8 mouse cellular contexts compared by ENCODE assay signal in genomic region chr2:156720313-156720674, GRCm38 (mm10). TPM values are rescaled to one million over a fixed set of nuclear protein-coding genes. Genes with fewer than 3 reads are reported as not detected.
A peak's percentile ranks its signal among the peaks of the same experiment; 100 is the strongest.
DNase-seq lines count a peak whose midpoint lies in the region; ATAC-seq lines count a peak whose summit lies in the region.

No protein-coding gene starts in this region.

- H3K27me3 ChIP-seq in lung, embryonic 15.5 days = no peaks in the 10 kb centered on the region
- no peaks in the 10 kb centered on the region for H3K27me3 ChIP-seq in embryonic facial prominence, embryonic 11.5 days (ENCODE audit: control insufficient read depth, insufficient read depth, low read length)
- no peaks in the 10 kb centered on the region for H3K27me3 ChIP-seq in hindbrain, embryonic 14.5 days (ENCODE audit: control insufficient read depth, insufficient read depth, low read length)

- 0% methylated on average over 10 of the region's 10 CpGs for WGBS in lung, embryonic 15.5 days
- 1% methylated on average over 10 of the region's 10 CpGs for whole genome bisulfite sequencing in embryonic facial prominence, embryonic 11.5 days
- 2% methylated on average over 10 of the region's 10 CpGs for WGBS in hindbrain, embryonic 14.5 days

- H3K9me3 ChIP-seq in lung, embryonic 15.5 days = no peaks in the 10 kb centered on the region
- no peaks in the 10 kb centered on the region for H3K9me3 ChIP-seq in embryonic facial prominence, embryonic 11.5 days (replicated peaks; ENCODE audit: control insufficient read depth, low read length)
- H3K9me3 ChIP-seq in hindbrain, embryonic 14.5 days (ENCODE audit: control insufficient read depth, low read length) = no peaks in the 10 kb centered on the region

- H3K9ac ChIP-seq in lung, embryonic 15.5 days = peak overlapping the region; percentile 74
- H3K9ac ChIP-seq in embryonic facial prominence, embryonic 11.5 days (replicated peaks; ENCODE audit: low read length) = peak overlapping the region; percentile 97
- H3K9ac ChIP-seq in hindbrain, embryonic 14.5 days = peak overlapping the region; percentile 70

- 0 out of 2 replicates have a peak, but pooled peaks have one; percentile 0 for ATAC-seq in lung, embryonic 15.5 days (ENCODE audit: borderline replicate concordance, extremely low read depth, low FRiP score, low TSS enrichment)
- ATAC-seq in embryonic facial prominence, embryonic 11.5 days (replicated peaks; ENCODE audit: insufficient number of reproducible peaks, low FRiP score, low TSS enrichment, low read depth) = no peak
- no peak for ATAC-seq in hindbrain, embryonic 14.5 days (ENCODE audit: low FRiP score)
- ATAC-seq in megakaryocyte progenitor cell, adult 5-6 weeks (replicated peaks; ENCODE audit: poor library complexity) = peak; percentile 11; the same call in 1 of the 2 replicates

- H3K27ac ChIP-seq in lung, embryonic 15.5 days = peak overlapping the region; percentile 82
- peak overlapping the region; percentile 47; the same call in 1 of the 2 replicates for H3K27ac ChIP-seq in embryonic facial prominence, embryonic 11.5 days (replicated peaks; ENCODE audit: low read depth, low read length)
- peak overlapping the region; percentile 90 for H3K27ac ChIP-seq in hindbrain, embryonic 14.5 days

- H3K4me3 ChIP-seq in lung, embryonic 15.5 days = peak overlapping the region; percentile 96
- peak overlapping the region; percentile 98 for H3K4me3 ChIP-seq in embryonic facial prominence, embryonic 11.5 days (ENCODE audit: low read depth, low read length)
- peak overlapping the region; percentile 91 for H3K4me3 ChIP-seq in hindbrain, embryonic 14.5 days (replicated peaks; ENCODE audit: low read length)

- DNase-seq in lung, postnatal 25 days (ENCODE audit: low spot score) = no peak
- DNase-seq in embryonic facial prominence, embryonic 11.5 days (ENCODE audit: low spot score) = no peak
- peak; percentile 65 for DNase-seq in hindbrain, embryonic 14.5 days (ENCODE audit: low spot score)
- no peak for DNase-seq in left cerebral cortex, adult 9 months (ENCODE audit: low spot score in 2 of 2)
- DNase-seq in thymus, adult 18-20 months = no peak
- no peak for DNase-seq in thymus, postnatal 4 days

- peak overlapping the region; percentile 89 for H3K4me2 ChIP-seq in lung, embryonic 15.5 days
- peak overlapping the region; percentile 78 for H3K4me2 ChIP-seq in embryonic facial prominence, embryonic 11.5 days (ENCODE audit: low read depth, low read length)
- H3K4me2 ChIP-seq in hindbrain, embryonic 14.5 days (replicated peaks) = peak overlapping the region; percentile 63

- peaks cover 61% of the 10 kb centered on the region for H3K4me1 ChIP-seq in lung, embryonic 15.5 days
- peaks cover 12% of the 10 kb centered on the region; the same call in 1 of the 2 replicates for H3K4me1 ChIP-seq in embryonic facial prominence, embryonic 11.5 days (ENCODE audit: control insufficient read depth, insufficient read depth, low read length)
- peaks cover 49% of the 10 kb centered on the region for H3K4me1 ChIP-seq in hindbrain, embryonic 14.5 days (replicated peaks; ENCODE audit: control insufficient read depth, insufficient read depth, low read length)

- H3K36me3 ChIP-seq in lung, embryonic 15.5 days = no peaks in the 10 kb centered on the region
- H3K36me3 ChIP-seq in embryonic facial prominence, embryonic 11.5 days (replicated peaks; ENCODE audit: control insufficient read depth, insufficient read depth, low read depth, low read length) = no peaks in the 10 kb centered on the region
- no peaks in the 10 kb centered on the region for H3K36me3 ChIP-seq in hindbrain, embryonic 14.5 days (replicated peaks; ENCODE audit: control insufficient read depth, insufficient read depth)

RNA-seq across cellular contexts. Expression of gene Myl9, which starts 54.9 kb away (rescaled TPM):
- polyA plus RNA-seq in lung, embryonic 15.5 days (2015; fragmentation: Nextera tagmentation; extraction: Ambion mirVana) = 443 and 454 TPM in 2 replicates
- 128 and 151 TPM in 2 replicates for polyA plus RNA-seq in embryonic facial prominence, embryonic 11.5 days (2014; fragmentation: Nextera tagmentation; extraction: Ambion mirVana)
- polyA plus RNA-seq in hindbrain, embryonic 14.5 days (2014; fragmentation: Nextera tagmentation; extraction: Ambion mirVana) = 41.4 and 47.1 TPM in 2 replicates
- total RNA-seq in megakaryocyte progenitor cell, adult 5-6 weeks (2015) = not detected in 2 replicates
- total RNA-seq in megakaryocyte progenitor cell, adult 5-6 weeks (2017) = not detected in 2 replicates

Comparison
In these comparisons a context has a peak if more than half of its experiments do, and no peak if none do; other contexts are left out.
1. ATAC-seq: peak in lung, embryonic 15.5 days (single experiment) and megakaryocyte progenitor cell, adult 5-6 weeks (single experiment); none in embryonic facial prominence, embryonic 11.5 days (single experiment) and hindbrain, embryonic 14.5 days (single experiment).
2. Peak in every context shown above with its lines, with median percentiles within 50 percentile points of each other: H3K27ac ChIP-seq, H3K4me2 ChIP-seq, H3K4me3 ChIP-seq and H3K9ac ChIP-seq.